Mouse (Mus musculus) stomach, embryonic 14.5 days (tissue): ENCODE data around the gene Adamtsl4. TPM values are rescaled to one million over a fixed set of nuclear protein-coding genes. Genes with fewer than 3 reads are reported as not detected.

Source experiments
- microRNA-seq: library from miRNA; unstranded; fragments of <30 nt; microRNA quantifications from one replicate; pipeline ENCODE4, GENCODE M21; 2016
- polyA plus RNA-seq: library from polyadenylated mRNA; unstranded; fragments of >200 nt; fragmentation: Nextera tagmentation; extraction: Ambion mirVana; gene quantifications from 2 replicates; pipeline ENCODE4 v1.2.1, GENCODE M21; 2014

Adamtsl4 gene
- polyA plus RNA-seq, 1 experiment from 2014 or later = 5.3 TPM

Small RNA genes within 50 kb of the gene (microRNA-seq; reads per million reads assigned to microRNA genes)
- gene Mir7014 = not detected

Other genes with a start within 250 kb of the Adamtsl4 start
- 12.7 and 13.3 TPM in 2 replicates for gene Ctsk, start 188.7 kb downstream of the Adamtsl4 start, polyA plus RNA-seq
- gene Ctss, start 161.1 kb downstream of the Adamtsl4 start, polyA plus RNA-seq = 20.3 and 24.5 TPM in 2 replicates
- not detected in 2 replicates for gene Hormad1, start 128.2 kb downstream of the Adamtsl4 start, polyA plus RNA-seq
- gene Golph3l, start 99.0 kb downstream of the Adamtsl4 start, polyA plus RNA-seq = 37.0 and 38.0 TPM in 2 replicates
- 76.3 and 81.3 TPM in 2 replicates for gene Ensa, start 62.9 kb downstream of the Adamtsl4 start, polyA plus RNA-seq
- 47.0 and 61.2 TPM in 2 replicates for gene Mcl1, start 29.1 kb downstream of the Adamtsl4 start, polyA plus RNA-seq
- gene Ecm1, start 51.7 kb upstream of the Adamtsl4 start, polyA plus RNA-seq = 27.0 and 35.8 TPM in 2 replicates
- 46.8 and 47.5 TPM in 2 replicates for gene Tars2, start 72.3 kb upstream of the Adamtsl4 start, polyA plus RNA-seq
- 24.8 and 24.9 TPM in 2 replicates for gene Rprd2, start 130.9 kb upstream of the Adamtsl4 start, polyA plus RNA-seq
- gene Prpf3, start 168.0 kb upstream of the Adamtsl4 start, polyA plus RNA-seq = 54.2 and 55.5 TPM in 2 replicates
- 339 and 352 TPM in 2 replicates for gene Mrps21, start 183.6 kb upstream of the Adamtsl4 start, polyA plus RNA-seq
- gene Ciart, start 194.3 kb upstream of the Adamtsl4 start, polyA plus RNA-seq = 5.3 and 5.6 TPM in 2 replicates
- gene BC028528, start 204.1 kb upstream of the Adamtsl4 start, polyA plus RNA-seq = 26.7 and 28.0 TPM in 2 replicates
- 32.7 and 40.2 TPM in 2 replicates for gene Aph1a, start 206.1 kb upstream of the Adamtsl4 start, polyA plus RNA-seq
- 2.9 and 3.3 TPM in 2 replicates for gene Car14, start 216.8 kb upstream of the Adamtsl4 start, polyA plus RNA-seq
- 54.2 and 61.7 TPM in 2 replicates for gene Anp32e, start 241.3 kb upstream of the Adamtsl4 start, polyA plus RNA-seq